Mouse (Mus musculus) megakaryocyte-erythroid progenitor cell, adult 5-6 weeks (primary cell): ENCODE data around the gene Dnaaf1. TPM values are rescaled to one million over a fixed set of nuclear protein-coding genes. Genes with fewer than 3 reads are reported as not detected.

Experiments used
- ATAC-seq: replicated peaks from 2 replicates; pipeline ENCODE4 v1.8.0; 2016; ENCODE audit warnings: mild to moderate bottlenecking, inconsistent platforms; ENCODE audit not compliant: severe bottlenecking, poor library complexity, low FRiP score, low TSS enrichment
- total RNA-seq, 2 experiments: library from RNA; stranded (forward) in 1 of 2; stranded (reverse) in 1 of 2; fragments of 200-1000, 215-1000 nt in 1 of 2; fragments of >200 nt in 1 of 2; fragmentation: Nextera tagmentation in 1 of 2; gene quantifications; 2 replicates each; pipeline ENCODE4 v1.2.3; 2014 to 2017

Dnaaf1 gene
- 0.24 TPM in 1 of 2 replicates, not detected in the other for total RNA-seq (2014; fragmentation: Nextera tagmentation)
- total RNA-seq (2017) = 0.38 TPM in 1 of 2 replicates, not detected in the other

- ATAC-seq = peak; percentile 46
Measured at GRCm38 (mm10) chr8:119574437-119575365, at the start of gene Dnaaf1, which contains the start of gene Hsdl1. TSS of gene Dnaaf1 (plus strand) at chr8:119575235. TSS of gene Hsdl1 (minus strand) at chr8:119575183.

GRCm38 (mm10) chr8:119528762-119529161 is 46.3 kb upstream of the Dnaaf1 start:
- no peak for ATAC-seq

GRCm38 (mm10) chr8:119530937-119531336 is 44.1 kb upstream of the Dnaaf1 start:
- no peak for ATAC-seq

- no peak for ATAC-seq
Measured at GRCm38 (mm10) chr8:119531397-119531796, 43.6 kb upstream of the Dnaaf1 start.

GRCm38 (mm10) chr8:119531973-119532372 is 43.1 kb upstream of the Dnaaf1 start:
- ATAC-seq = no peak

- no peak for ATAC-seq
Measured at GRCm38 (mm10) chr8:119544606-119545005, 30.4 kb upstream of the Dnaaf1 start.

GRCm38 (mm10) chr8:119545180-119545579 is 29.9 kb upstream of the Dnaaf1 start:
- ATAC-seq = no peak

GRCm38 (mm10) chr8:119545791-119546190 is 29.2 kb upstream of the Dnaaf1 start:
- ATAC-seq = no peak

- no peak for ATAC-seq
Measured at GRCm38 (mm10) chr8:119547019-119547691, 27.9 kb upstream of the Dnaaf1 start.

- ATAC-seq = no peak
Measured at GRCm38 (mm10) chr8:119548560-119549113, 26.4 kb upstream of the Dnaaf1 start.

GRCm38 (mm10) chr8:119552967-119553366 is 22.1 kb upstream of the Dnaaf1 start:
- ATAC-seq = peak; percentile 54; the same call in 1 of the 2 replicates

- no peak for ATAC-seq
Measured at GRCm38 (mm10) chr8:119555861-119556260, 19.2 kb upstream of the Dnaaf1 start.

GRCm38 (mm10) chr8:119557132-119557531 is 17.9 kb upstream of the Dnaaf1 start:
- no peak for ATAC-seq

GRCm38 (mm10) chr8:119557821-119558602 is 17.0 kb upstream of the Dnaaf1 start:
- ATAC-seq = peak; percentile 54; the same call in 1 of the 2 replicates

GRCm38 (mm10) chr8:119558603-119559401 is 16.2 kb upstream of the Dnaaf1 start, which contains the start of gene Mbtps1:
TSS of gene Mbtps1 (minus strand) at chr8:119558735.
- ATAC-seq = peak; percentile 82

GRCm38 (mm10) chr8:119559402-119559720 is 15.7 kb upstream of the Dnaaf1 start:
- no peak for ATAC-seq

- ATAC-seq = no peak
Measured at GRCm38 (mm10) chr8:119563849-119564251, 11.2 kb upstream of the Dnaaf1 start.

GRCm38 (mm10) chr8:119566367-119566766 is 8.7 kb upstream of the Dnaaf1 start:
- ATAC-seq = no peak
